Mouse (Mus musculus) MEL (cell line): ENCODE data around the gene Sh3pxd2b.

Experiments
- BHLHE40 ChIP-seq: IDR thresholded peaks from 2 replicates; pipeline ENCODE4 v1.6.1; 2012; ENCODE audit warnings: low read depth, mild to moderate bottlenecking, inconsistent platforms, low read length, improper control_type of control experiment, borderline replicate concordance
- ELF1 ChIP-seq: IDR thresholded peaks from 2 replicates; pipeline ENCODE4 v1.6.1; 2014; ENCODE audit warnings: low read depth, mild to moderate bottlenecking, inconsistent platforms, low read length, improper control_type of control experiment, moderate library complexity
- EP300 ChIP-seq, 2 experiments: IDR thresholded peaks; 2 replicates each; pipeline ENCODE4 v1.6.1; 2011; ENCODE audit warnings: improper control_type of control experiment in 2 of 2, low read length in 2 of 2, low read depth in 1 of 2, mild to moderate bottlenecking in 1 of 2
- JUND ChIP-seq: IDR thresholded peaks from 2 replicates; pipeline ENCODE4 v1.6.1; 2011; ENCODE audit warnings: low read depth, mild to moderate bottlenecking, improper control_type of control experiment, low read length
- MAFK ChIP-seq: IDR thresholded peaks from 2 replicates; pipeline ENCODE4 v1.6.1; 2011; ENCODE audit warnings: low read depth, mild to moderate bottlenecking, low read length, improper control_type of control experiment, borderline replicate concordance
- MAX ChIP-seq: IDR thresholded peaks from 2 replicates; pipeline ENCODE4 v1.6.1; 2011; ENCODE audit warnings: low read length, improper control_type of control experiment
- POLR2A ChIP-seq, 2 experiments: IDR thresholded peaks; 2 replicates each; pipeline ENCODE4 v1.6.1; 2011 to 2012; ENCODE audit warnings: low read length in 2 of 2, mild to moderate bottlenecking in 2 of 2, control low read depth in 1 of 2, improper control_type of control experiment in 1 of 2, low read depth in 1 of 2, moderate library complexity in 1 of 2; ENCODE audit not compliant: control insufficient read depth in 1 of 2, insufficient read depth in 1 of 2, poor library complexity in 1 of 2
- RCOR1 ChIP-seq: IDR thresholded peaks from 2 replicates; pipeline ENCODE4 v1.6.1; 2012; ENCODE audit warnings: low read depth, mild to moderate bottlenecking, inconsistent platforms, low read length, improper control_type of control experiment
- SIN3A ChIP-seq: IDR thresholded peaks from 2 replicates; pipeline ENCODE4 v1.6.1; 2012; ENCODE audit warnings: low read length, improper control_type of control experiment, inconsistent platforms
- UBTF ChIP-seq: IDR thresholded peaks from 2 replicates; pipeline ENCODE4 v1.6.1; 2012; ENCODE audit warnings: low read depth, mild to moderate bottlenecking, inconsistent platforms, low read length, improper control_type of control experiment, moderate library complexity, borderline replicate concordance; ENCODE audit not compliant: insufficient read depth

- TF ChIP-seq UBTF (no peak), RCOR1 (no peak), JUND (no peak), MAX (no peak), EP300 (IDR thresholded peaks at IDR 0.05; ENCODE audit: low read depth in 1 of 2, low read length in 2 of 2) (no peak), POLR2A (IDR thresholded peaks at IDR 0.05; ENCODE audit: control insufficient read depth in 1 of 2, insufficient read depth in 1 of 2, low read depth in 1 of 2, low read length in 2 of 2, poor library complexity in 1 of 2) (no peak), MAFK (no peak), SIN3A (no peak), BHLHE40 (no peak), ELF1 (no peak)
These were observed 45.5 kb downstream of the Sh3pxd2b start for GRCm38 (mm10) chr11:32393095-32393494.
